Mouse (Mus musculus): Measurements from ENCODE around the gene Map1lc3a. TPM values are rescaled to one million over a fixed set of nuclear protein-coding genes. Genes with fewer than 3 reads are reported as not detected.

Gene Map1lc3a
- total RNA-seq, 2 experiments from 2014 or later: 727 to 753 TPM

- no peak for DNase-seq
These were observed 9.6 kb downstream of the Map1lc3a start for GRCm38 (mm10) chr2:155285744-155286143.

GRCm38 (mm10) chr2:155287456-155288250 lies 11.6 kb downstream of the Map1lc3a start:
- peak in 1 of 2 experiments; percentile 68 for DNase-seq

- no peak for DNase-seq
These were observed 14.0 kb downstream of the Map1lc3a start for GRCm38 (mm10) chr2:155290066-155290465.

GRCm38 (mm10) chr2:155293382-155293781 lies 17.3 kb downstream of the Map1lc3a start:
- peak; percentile 52 to 74 for DNase-seq

GRCm38 (mm10) chr2:155293946-155294345 lies 17.8 kb downstream of the Map1lc3a start:
- no peak for DNase-seq

- no peak for DNase-seq
These were observed 19.4 kb downstream of the Map1lc3a start for GRCm38 (mm10) chr2:155295453-155295852.

GRCm38 (mm10) chr2:155299563-155299962 lies 23.5 kb downstream of the Map1lc3a start:
- DNase-seq: peak; percentile 49 to 64

- peak; percentile 55 to 65 for DNase-seq
These were observed 33.0 kb downstream of the Map1lc3a start for GRCm38 (mm10) chr2:155308936-155309592.

- no peak for DNase-seq
These were observed 37.6 kb downstream of the Map1lc3a start for GRCm38 (mm10) chr2:155313671-155314070.

GRCm38 (mm10) chr2:155318618-155319017 lies 42.5 kb downstream of the Map1lc3a start:
- DNase-seq: no peak

GRCm38 (mm10) chr2:155320596-155320995 lies 44.5 kb downstream of the Map1lc3a start:
- DNase-seq: peak; percentile 48 to 76

GRCm38 (mm10) chr2:155326001-155326400 lies 49.9 kb downstream of the Map1lc3a start:
- DNase-seq: no peak

Other genes starting within 250 kb of the Map1lc3a start
- gene Ahcy, start 201.8 kb upstream of the Map1lc3a start, total RNA-seq (2021): 10 to 100 TPM; 10.4 to 16.4 TPM
- 10 to 100 TPM; 22.9 to 27.0 TPM for gene Itch, start 142.8 kb upstream of the Map1lc3a start, total RNA-seq (2021)
- 100 to 1,000 TPM; 138 to 161 TPM for gene Dynlrb1, start 39.8 kb upstream of the Map1lc3a start, total RNA-seq (2021)
- gene Pigu, start 81.1 kb downstream of the Map1lc3a start, total RNA-seq (2021): 10 to 100 TPM; 24.0 to 27.0 TPM
- 100 to 1,000 TPM; 433 to 445 TPM for gene Trp53inp2, start 104.8 kb downstream of the Map1lc3a start, total RNA-seq (2021)
- 10 to 100 TPM; 20.6 to 23.4 TPM for gene Ncoa6, start 197.6 kb downstream of the Map1lc3a start, total RNA-seq (2021)
- gene Acss2, start 241.7 kb downstream of the Map1lc3a start, total RNA-seq (2021): 10 to 100 TPM; 32.1 to 42.2 TPM
- gene Ggt7, start 241.9 kb downstream of the Map1lc3a start, total RNA-seq (2021): under 1 TPM; 0.52 to 0.59 TPM

Data from heart, adult 18-20 months (tissue).